Mouse (Mus musculus): ENCODE data around the gene Tmem200a. TPM values are rescaled to one million over a fixed set of nuclear protein-coding genes. Genes with fewer than 3 reads are reported as not detected.

Tmem200a gene
- polyA plus RNA-seq, 1 experiment: 1.6 TPM

GRCm38 (mm10) chr10:25945866-25946265 is 133.0 kb downstream of the Tmem200a start:
- Histone ChIP-seq H3K79me3 (ENCODE audit: low read depth) (no peaks in the 10 kb centered on the region), H3K4me3 (ENCODE audit: insufficient read depth, poor library complexity, severe bottlenecking) (no peak overlapping the region), H3K79me2 (ENCODE audit: control insufficient read depth, insufficient read depth) (no peaks in the 10 kb centered on the region), H3ac (ENCODE audit: control insufficient read depth, insufficient read length, low read depth) (no peak overlapping the region), H3K36me3 (ENCODE audit: control insufficient read depth, insufficient read depth) (no peaks in the 10 kb centered on the region), H3K27me3 (ENCODE audit: control insufficient read depth, insufficient read depth, insufficient read length) (no peaks in the 10 kb centered on the region)
- TF ChIP-seq FOSL1 (IDR thresholded peaks at IDR 0.05; ENCODE audit: insufficient read depth, low read length, poor library complexity, severe bottlenecking) (no peak), USF1 (IDR thresholded peaks at IDR 0.05; ENCODE audit: low read depth) (no peak), CTCF (IDR thresholded peaks at IDR 0.05; ENCODE audit: control insufficient read depth, insufficient read depth, insufficient read length) (no peak), MYOD1 (IDR thresholded peaks at IDR 0.05; ENCODE audit: control insufficient read depth, insufficient read length, low read depth) (no peak), MAX (IDR thresholded peaks at IDR 0.05) (no peak), MYOG (IDR thresholded peaks at IDR 0.05; ENCODE audit: control insufficient read depth, extremely low read depth, insufficient read length) (no peak), CEBPB (IDR thresholded peaks at IDR 0.05; ENCODE audit: low read depth) (no peak)

- TF ChIP-seq FOSL1 (IDR thresholded peaks at IDR 0.05; ENCODE audit: insufficient read depth, low read length, poor library complexity, severe bottlenecking) (no peak), MAX (IDR thresholded peaks at IDR 0.05) (no peak), USF1 (IDR thresholded peaks at IDR 0.05; ENCODE audit: low read depth) (no peak), MYOG (IDR thresholded peaks at IDR 0.05; ENCODE audit: control insufficient read depth, extremely low read depth, insufficient read length) (no peak), CEBPB (IDR thresholded peaks at IDR 0.05; ENCODE audit: low read depth) (no peak), MYOD1 (IDR thresholded peaks at IDR 0.05; ENCODE audit: control insufficient read depth, insufficient read length, low read depth) (no peak), CTCF (IDR thresholded peaks at IDR 0.05; ENCODE audit: control insufficient read depth, insufficient read depth, insufficient read length) (no peak)
- Histone ChIP-seq H3K4me3 (ENCODE audit: insufficient read depth, poor library complexity, severe bottlenecking) (no peak overlapping the region), H3K79me3 (ENCODE audit: low read depth) (no peaks in the 10 kb centered on the region), H3ac (ENCODE audit: control insufficient read depth, insufficient read length, low read depth) (no peak overlapping the region), H3K27me3 (ENCODE audit: control insufficient read depth, insufficient read depth, insufficient read length) (no peaks in the 10 kb centered on the region), H3K79me2 (ENCODE audit: control insufficient read depth, insufficient read depth) (no peaks in the 10 kb centered on the region), H3K36me3 (ENCODE audit: control insufficient read depth, insufficient read depth) (no peaks in the 10 kb centered on the region)
These were observed 134.2 kb downstream of the Tmem200a start for GRCm38 (mm10) chr10:25944641-25945040.

GRCm38 (mm10) chr10:25931796-25932195 is 147.1 kb downstream of the Tmem200a start:
- no peaks in the 10 kb centered on the region for H3K36me3 ChIP-seq (ENCODE audit: control insufficient read depth, insufficient read depth)
- H3K79me2 ChIP-seq (ENCODE audit: control insufficient read depth, insufficient read depth): no peaks in the 10 kb centered on the region
- H3ac ChIP-seq (ENCODE audit: control insufficient read depth, insufficient read length, low read depth): no peak overlapping the region
- TF ChIP-seq FOSL1 (IDR thresholded peaks at IDR 0.05; ENCODE audit: insufficient read depth, low read length, poor library complexity, severe bottlenecking): no peak
- no peak for TF ChIP-seq MYOG (IDR thresholded peaks at IDR 0.05; ENCODE audit: control insufficient read depth, extremely low read depth, insufficient read length)
- no peak for TF ChIP-seq USF1 (IDR thresholded peaks at IDR 0.05; ENCODE audit: low read depth)
- TF ChIP-seq MAX (IDR thresholded peaks at IDR 0.05): no peak
- TF ChIP-seq CTCF (IDR thresholded peaks at IDR 0.05; ENCODE audit: control insufficient read depth, insufficient read depth, insufficient read length): no peak
- no peak for TF ChIP-seq MYOD1 (IDR thresholded peaks at IDR 0.05; ENCODE audit: control insufficient read depth, insufficient read length, low read depth)
- no peak for TF ChIP-seq CEBPB (IDR thresholded peaks at IDR 0.05; ENCODE audit: low read depth)
- no peak overlapping the region for H3K4me3 ChIP-seq (ENCODE audit: insufficient read depth, poor library complexity, severe bottlenecking)
- no peaks in the 10 kb centered on the region for H3K27me3 ChIP-seq (ENCODE audit: control insufficient read depth, insufficient read depth, insufficient read length)
- no peaks in the 10 kb centered on the region for H3K79me3 ChIP-seq (ENCODE audit: low read depth)

GRCm38 (mm10) chr10:25929401-25930150 is 149.3 kb downstream of the Tmem200a start:
- Histone ChIP-seq H3ac (ENCODE audit: control insufficient read depth, insufficient read length, low read depth) (no peak overlapping the region), H3K79me2 (ENCODE audit: control insufficient read depth, insufficient read depth) (no peaks in the 10 kb centered on the region), H3K4me3 (ENCODE audit: insufficient read depth, poor library complexity, severe bottlenecking) (no peak overlapping the region), H3K79me3 (ENCODE audit: low read depth) (no peaks in the 10 kb centered on the region), H3K36me3 (ENCODE audit: control insufficient read depth, insufficient read depth) (no peaks in the 10 kb centered on the region), H3K27me3 (ENCODE audit: control insufficient read depth, insufficient read depth, insufficient read length) (no peaks in the 10 kb centered on the region)
- TF ChIP-seq CTCF (IDR thresholded peaks at IDR 0.05; ENCODE audit: control insufficient read depth, insufficient read depth, insufficient read length) (no peak), FOSL1 (IDR thresholded peaks at IDR 0.05; ENCODE audit: insufficient read depth, low read length, poor library complexity, severe bottlenecking) (no peak), CEBPB (IDR thresholded peaks at IDR 0.05; ENCODE audit: low read depth) (no peak), MYOD1 (IDR thresholded peaks at IDR 0.05; ENCODE audit: control insufficient read depth, insufficient read length, low read depth) (no peak), MYOG (IDR thresholded peaks at IDR 0.05; ENCODE audit: control insufficient read depth, extremely low read depth, insufficient read length) (no peak), USF1 (IDR thresholded peaks at IDR 0.05; ENCODE audit: low read depth) (no peak), MAX (IDR thresholded peaks at IDR 0.05) (no peak)

GRCm38 (mm10) chr10:25928861-25929368 is 149.9 kb downstream of the Tmem200a start:
- Histone ChIP-seq H3K79me3 (ENCODE audit: low read depth) (no peaks in the 10 kb centered on the region), H3K27me3 (ENCODE audit: control insufficient read depth, insufficient read depth, insufficient read length) (no peaks in the 10 kb centered on the region), H3K36me3 (ENCODE audit: control insufficient read depth, insufficient read depth) (no peaks in the 10 kb centered on the region), H3K79me2 (ENCODE audit: control insufficient read depth, insufficient read depth) (no peaks in the 10 kb centered on the region), H3ac (ENCODE audit: control insufficient read depth, insufficient read length, low read depth) (no peak overlapping the region), H3K4me3 (ENCODE audit: insufficient read depth, poor library complexity, severe bottlenecking) (no peak overlapping the region)
- no peak for TF ChIP-seq CEBPB (IDR thresholded peaks at IDR 0.05; ENCODE audit: low read depth)
- no peak for TF ChIP-seq MAX (IDR thresholded peaks at IDR 0.05)
- TF ChIP-seq USF1 (IDR thresholded peaks at IDR 0.05; ENCODE audit: low read depth): no peak
- no peak for TF ChIP-seq CTCF (IDR thresholded peaks at IDR 0.05; ENCODE audit: control insufficient read depth, insufficient read depth, insufficient read length)
- TF ChIP-seq MYOG (IDR thresholded peaks at IDR 0.05; ENCODE audit: control insufficient read depth, extremely low read depth, insufficient read length): no peak
- TF ChIP-seq MYOD1 (IDR thresholded peaks at IDR 0.05; ENCODE audit: control insufficient read depth, insufficient read length, low read depth): no peak
- TF ChIP-seq FOSL1 (IDR thresholded peaks at IDR 0.05; ENCODE audit: insufficient read depth, low read length, poor library complexity, severe bottlenecking): no peak

Data from C2C12 (cell line).